Mouse (Mus musculus): ENCODE data around the gene Resf1. TPM values are rescaled to one million over a fixed set of nuclear protein-coding genes. Genes with fewer than 3 reads are reported as not detected.
"Not testable (repeated sequence)": the region's sequence is repeated elsewhere in the genome, so short reads cannot be mapped to it uniquely, and the experiment has no call there.

Gene Resf1
- polyA plus RNA-seq, 1 experiment from 2014 or later = 20.8 TPM

- no peaks in the 10 kb centered on the region for H3K4me1 ChIP-seq (replicated peaks; ENCODE audit: control insufficient read depth, insufficient read depth)
- ATAC-seq (ENCODE audit: low FRiP score, low TSS enrichment) (no peak), DNase-seq (ENCODE audit: low spot score) (no peak)
- H3K4me3 ChIP-seq (ENCODE audit: low read depth, low read length) = no peak overlapping the region
- no peaks in the 10 kb centered on the region for H3K9me3 ChIP-seq (ENCODE audit: control insufficient read depth, low read length)
- peaks cover 11% of the 10 kb centered on the region for H3K36me3 ChIP-seq (ENCODE audit: control insufficient read depth, insufficient read depth, low read length)
- no peak overlapping the region for H3K4me2 ChIP-seq (replicated peaks; ENCODE audit: low read depth)
- TF ChIP-seq CTCF (IDR thresholded peaks at IDR 0.05; ENCODE audit: low read depth) (no peak), EP300 (optimal IDR thresholded peaks at IDR 0.05) (no peak)
- H3K27ac ChIP-seq (replicated peaks) = no peak overlapping the region
- no peaks in the 10 kb centered on the region for H3K27me3 ChIP-seq (ENCODE audit: control insufficient read depth, insufficient read depth, low read length)
- no peak overlapping the region for H3K9ac ChIP-seq (ENCODE audit: low read length)
Observed at GRCm38 (mm10) chr6:149337990-149338389, 28.8 kb downstream of the Resf1 start.

- DNase-seq (ENCODE audit: low spot score) = no peak
- WGBS = 88% methylated on average over 1 of the region's 1 CpGs
- no peaks in the 10 kb centered on the region for H3K9me3 ChIP-seq (ENCODE audit: control insufficient read depth, low read length)
- H3K4me1 ChIP-seq (replicated peaks; ENCODE audit: control insufficient read depth, insufficient read depth) = no peaks in the 10 kb centered on the region
- H3K27me3 ChIP-seq (ENCODE audit: control insufficient read depth, insufficient read depth, low read length) = no peaks in the 10 kb centered on the region
- H3K4me3 ChIP-seq (ENCODE audit: low read depth, low read length) = no peak overlapping the region
- no peak overlapping the region for H3K27ac ChIP-seq (replicated peaks)
- no peak overlapping the region for H3K4me2 ChIP-seq (replicated peaks; ENCODE audit: low read depth)
- H3K9ac ChIP-seq (ENCODE audit: low read length) = no peak overlapping the region
- no peak for TF ChIP-seq CTCF (IDR thresholded peaks at IDR 0.05; ENCODE audit: low read depth)
- no peak for TF ChIP-seq EP300 (optimal IDR thresholded peaks at IDR 0.05)
- peaks cover 8% of the 10 kb centered on the region for H3K36me3 ChIP-seq (ENCODE audit: control insufficient read depth, insufficient read depth, low read length)
- no peak for ATAC-seq (ENCODE audit: low FRiP score, low TSS enrichment)
Observed at GRCm38 (mm10) chr6:149338622-149339021, 29.4 kb downstream of the Resf1 start.

GRCm38 (mm10) chr6:149343802-149344201, 34.6 kb downstream of the Resf1 start:
- Histone ChIP-seq H3K9me3 (ENCODE audit: control insufficient read depth, low read length) (no peaks in the 10 kb centered on the region), H3K9ac (ENCODE audit: low read length) (no peak overlapping the region), H3K4me3 (ENCODE audit: low read depth, low read length) (no peak overlapping the region), H3K27ac (replicated peaks) (no peak overlapping the region), H3K36me3 (ENCODE audit: control insufficient read depth, insufficient read depth, low read length) (no peaks in the 10 kb centered on the region), H3K27me3 (ENCODE audit: control insufficient read depth, insufficient read depth, low read length) (no peaks in the 10 kb centered on the region), H3K4me1 (replicated peaks; ENCODE audit: control insufficient read depth, insufficient read depth) (no peaks in the 10 kb centered on the region), H3K4me2 (replicated peaks; ENCODE audit: low read depth) (no peak overlapping the region)
- no peak for DNase-seq (ENCODE audit: low spot score)
- no peak for ATAC-seq (ENCODE audit: low FRiP score, low TSS enrichment)
- TF ChIP-seq CTCF (IDR thresholded peaks at IDR 0.05; ENCODE audit: low read depth) (no peak), EP300 (optimal IDR thresholded peaks at IDR 0.05) (no peak)
- 66% methylated on average over 2 of the region's 2 CpGs for WGBS

GRCm38 (mm10) chr6:149344372-149344771, 35.2 kb downstream of the Resf1 start:
- Histone ChIP-seq H3K4me2 (replicated peaks; ENCODE audit: low read depth) (no peak overlapping the region), H3K9me3 (ENCODE audit: control insufficient read depth, low read length) (no peaks in the 10 kb centered on the region), H3K36me3 (ENCODE audit: control insufficient read depth, insufficient read depth, low read length) (no peaks in the 10 kb centered on the region), H3K27ac (replicated peaks) (no peak overlapping the region), H3K27me3 (ENCODE audit: control insufficient read depth, insufficient read depth, low read length) (no peaks in the 10 kb centered on the region), H3K4me1 (replicated peaks; ENCODE audit: control insufficient read depth, insufficient read depth) (no peaks in the 10 kb centered on the region), H3K9ac (ENCODE audit: low read length) (no peak overlapping the region), H3K4me3 (ENCODE audit: low read depth, low read length) (no peak overlapping the region)
- DNase-seq (ENCODE audit: low spot score) = no peak
- no peak for ATAC-seq (ENCODE audit: low FRiP score, low TSS enrichment)
- TF ChIP-seq EP300 (optimal IDR thresholded peaks at IDR 0.05) = no peak
- no peak for TF ChIP-seq CTCF (IDR thresholded peaks at IDR 0.05; ENCODE audit: low read depth)

GRCm38 (mm10) chr6:149348211-149348610, 39.0 kb downstream of the Resf1 start:
- not testable (repeated sequence) for H3K27me3 ChIP-seq (ENCODE audit: control insufficient read depth, insufficient read depth, low read length); H3K27ac ChIP-seq (replicated peaks); H3K9me3 ChIP-seq (ENCODE audit: control insufficient read depth, low read length); H3K4me3 ChIP-seq (ENCODE audit: low read depth, low read length); ATAC-seq (ENCODE audit: low FRiP score, low TSS enrichment); DNase-seq (ENCODE audit: low spot score); H3K9ac ChIP-seq (ENCODE audit: low read length); H3K4me1 ChIP-seq (replicated peaks; ENCODE audit: control insufficient read depth, insufficient read depth); H3K36me3 ChIP-seq (ENCODE audit: control insufficient read depth, insufficient read depth, low read length); H3K4me2 ChIP-seq (replicated peaks; ENCODE audit: low read depth)
- 81% methylated on average over 6 of the region's 6 CpGs for WGBS

- Histone ChIP-seq H3K4me2 (replicated peaks; ENCODE audit: low read depth) (no peak overlapping the region), H3K9me3 (ENCODE audit: control insufficient read depth, low read length) (no peaks in the 10 kb centered on the region), H3K27me3 (ENCODE audit: control insufficient read depth, insufficient read depth, low read length) (no peaks in the 10 kb centered on the region), H3K9ac (ENCODE audit: low read length) (no peak overlapping the region), H3K4me3 (ENCODE audit: low read depth, low read length) (no peak overlapping the region), H3K4me1 (replicated peaks; ENCODE audit: control insufficient read depth, insufficient read depth) (no peaks in the 10 kb centered on the region), H3K36me3 (ENCODE audit: control insufficient read depth, insufficient read depth, low read length) (no peaks in the 10 kb centered on the region), H3K27ac (replicated peaks) (no peak overlapping the region)
- 67% methylated on average over 4 of the region's 4 CpGs for WGBS
- TF ChIP-seq CTCF (IDR thresholded peaks at IDR 0.05; ENCODE audit: low read depth) (no peak), EP300 (optimal IDR thresholded peaks at IDR 0.05) (no peak)
- DNase-seq (ENCODE audit: low spot score) = no peak
- no peak for ATAC-seq (ENCODE audit: low FRiP score, low TSS enrichment)
Observed at GRCm38 (mm10) chr6:149354826-149355495, 45.7 kb downstream of the Resf1 start.

- ATAC-seq (ENCODE audit: low FRiP score, low TSS enrichment) = peak; percentile 83
Observed at GRCm38 (mm10) chr6:149355799-149356198, 46.6 kb downstream of the Resf1 start.

More at GRCm38 (mm10) chr6:149355799-149356198, 46.6 kb downstream of the Resf1 start:
- not testable (repeated sequence) for H3K9ac ChIP-seq (ENCODE audit: low read length); H3K27ac ChIP-seq (replicated peaks); H3K36me3 ChIP-seq (ENCODE audit: control insufficient read depth, insufficient read depth, low read length); H3K4me1 ChIP-seq (replicated peaks; ENCODE audit: control insufficient read depth, insufficient read depth); H3K27me3 ChIP-seq (ENCODE audit: control insufficient read depth, insufficient read depth, low read length); H3K4me3 ChIP-seq (ENCODE audit: low read depth, low read length); H3K4me2 ChIP-seq (replicated peaks; ENCODE audit: low read depth); H3K9me3 ChIP-seq (ENCODE audit: control insufficient read depth, low read length)
- peak; percentile 18 for DNase-seq (ENCODE audit: low spot score)
- 49% methylated on average over 4 of the region's 4 CpGs for WGBS
